Mouse (Mus musculus) neural tube, embryonic 10.5 days (tissue): ENCODE measurements around the gene Dip2b.

ENCODE experiments used
- DNase-seq: peaks from one replicate; pipeline ENCODE4 v3.0.0-alpha.2; 2017; ENCODE audit warnings: low spot score; ENCODE audit errors: extremely low spot score

Gene Dip2b

DNA sequence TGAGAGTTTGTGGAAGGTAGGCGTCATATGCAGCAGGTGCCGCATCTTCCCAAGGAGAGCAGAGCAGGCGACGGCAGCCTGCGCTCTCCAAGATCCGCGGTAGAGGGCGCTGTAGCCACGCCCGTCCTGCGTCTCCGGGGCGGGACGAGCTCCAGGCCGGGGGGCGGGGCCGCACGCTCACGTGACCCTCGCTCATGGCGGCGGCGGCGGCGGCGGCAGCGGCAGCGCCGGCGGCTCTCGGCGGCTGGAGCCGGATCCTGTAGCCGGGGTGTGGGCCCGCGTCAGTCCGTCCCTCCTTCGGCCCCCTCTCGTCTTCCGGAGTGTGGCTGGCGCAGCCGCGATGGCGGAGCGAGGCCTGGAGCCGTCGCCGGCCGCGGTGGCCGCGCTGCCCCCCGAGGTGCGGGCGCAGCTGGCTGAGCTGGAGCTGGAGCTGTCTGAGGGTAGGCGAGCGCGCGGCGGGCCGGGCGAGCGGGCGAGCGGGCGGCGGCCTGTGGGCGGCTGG is at the start of gene Dip2b:
Dip2b (plus strand) TSS at position 195 of the 502 bp plus-strand sequence.
- peak; percentile 97 for DNase-seq

DNA sequence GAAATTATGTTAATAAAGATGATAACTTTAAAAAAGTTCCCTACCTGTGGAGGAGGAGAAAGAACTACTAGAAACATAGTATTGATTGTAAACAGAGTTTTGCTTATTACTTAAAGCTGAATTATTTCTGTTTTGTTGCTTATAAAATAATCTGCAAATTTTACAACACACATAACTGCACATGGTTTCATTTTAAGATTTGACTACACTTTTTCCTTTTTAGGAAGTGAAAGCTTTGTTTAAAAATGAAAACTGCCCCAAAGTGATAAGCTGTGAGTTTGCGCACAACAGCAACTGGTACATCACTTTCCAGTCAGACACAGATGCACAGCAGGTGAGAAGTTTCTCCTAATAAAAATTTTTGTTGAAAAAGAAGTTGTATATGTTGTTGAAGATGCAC is 45.4 kb upstream of the Dip2b start:
- no peak for DNase-seq

DNA sequence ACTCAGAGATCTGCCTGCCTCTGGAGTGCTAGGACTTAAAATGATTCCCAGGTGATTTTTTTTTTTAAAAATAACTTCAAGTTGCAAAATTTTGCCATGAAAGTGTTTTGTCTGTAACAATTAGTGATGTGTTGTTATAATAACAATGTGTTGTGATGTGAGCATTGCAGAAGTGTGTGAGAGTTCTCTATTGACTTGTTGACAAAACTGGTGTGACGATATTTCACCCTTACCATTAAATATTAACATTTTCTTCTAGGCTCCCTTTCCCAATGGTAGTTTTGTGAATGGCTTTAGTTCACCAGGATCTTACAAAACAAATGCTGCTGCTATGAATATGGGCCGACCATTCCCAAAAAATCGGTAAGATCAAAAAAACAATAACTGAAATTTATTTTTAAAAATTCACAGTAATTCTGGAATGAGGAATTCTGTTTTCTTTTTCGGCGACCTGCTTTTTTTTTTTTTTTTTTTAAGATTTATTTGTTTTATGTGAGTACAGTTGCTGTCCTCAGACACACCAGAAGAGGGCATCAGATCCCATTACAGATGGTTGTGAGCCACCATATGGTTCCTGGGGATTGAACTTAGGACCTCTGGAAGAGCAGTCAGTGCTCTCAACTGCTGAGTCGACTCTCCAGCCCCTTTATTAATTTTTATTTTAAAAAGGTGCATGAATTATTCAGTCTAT is 41.2 kb upstream of the Dip2b start:
- DNase-seq: no peak

DNA sequence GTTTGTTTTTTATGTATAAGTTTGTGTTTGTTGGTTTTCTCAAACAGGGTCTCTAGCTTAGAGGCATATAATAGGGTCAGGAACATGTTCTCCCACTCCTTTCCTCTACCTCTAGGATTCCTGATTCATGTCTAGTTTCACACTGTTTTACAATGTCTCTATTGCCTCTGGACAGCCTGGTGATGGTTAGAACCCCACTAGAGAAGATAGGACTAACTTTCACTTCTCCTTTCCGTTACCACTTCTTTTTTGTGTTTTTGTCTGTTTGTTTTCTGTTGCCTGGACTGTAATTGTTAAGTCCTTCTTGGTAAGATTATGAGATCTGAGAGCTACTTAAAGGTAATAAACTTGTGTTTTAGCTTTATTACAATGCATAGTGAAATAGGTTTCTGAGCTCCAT is 39.1 kb upstream of the Dip2b start:
- DNase-seq: no peak

DNA sequence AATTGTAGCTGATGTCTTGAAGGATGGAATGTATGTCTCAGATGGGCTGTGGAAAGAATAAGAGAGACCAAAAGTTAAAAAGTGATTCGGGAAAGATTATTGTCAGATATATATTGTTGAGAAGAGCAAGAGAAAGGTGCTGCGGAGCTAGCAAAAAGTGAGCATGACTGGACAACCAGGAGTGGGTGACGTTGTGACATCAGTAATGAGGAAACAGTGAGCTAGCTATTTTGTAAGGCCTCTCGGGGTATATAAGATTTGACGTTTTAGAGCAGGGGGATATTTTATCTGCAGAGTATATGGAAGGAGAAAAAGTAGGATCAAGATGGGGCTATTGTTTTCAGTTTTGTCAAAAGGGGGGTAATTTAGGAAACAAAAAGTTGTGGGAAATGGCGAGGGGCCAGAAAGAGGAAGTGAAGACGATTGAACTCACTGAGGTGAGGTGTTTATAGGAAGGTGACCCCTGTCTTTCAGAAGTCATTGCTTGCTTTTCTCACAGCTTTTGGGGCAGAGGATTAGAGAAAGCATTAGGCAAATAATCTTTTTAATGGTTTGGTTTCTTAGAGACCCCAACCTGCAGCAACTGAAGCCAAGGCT is 33.7 kb upstream of the Dip2b start:
- DNase-seq: no peak

DNA sequence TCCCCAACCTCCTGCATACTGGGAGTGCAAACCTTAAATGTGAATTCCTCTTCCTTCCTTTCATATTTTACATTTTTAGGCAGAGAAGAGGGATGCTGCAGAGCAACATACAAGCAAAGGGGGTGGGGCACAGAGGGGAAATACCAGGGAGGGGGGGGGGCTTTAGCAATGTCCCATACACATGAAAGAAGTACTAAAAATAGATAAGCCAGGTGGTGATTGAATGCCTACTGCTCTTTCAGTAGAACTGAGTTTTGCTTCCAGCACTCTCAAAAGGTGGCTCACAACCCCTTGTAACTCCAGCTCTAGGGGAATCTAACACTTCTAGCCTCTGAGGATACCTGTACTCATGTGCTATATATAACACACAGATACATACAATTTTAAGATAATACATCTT is 32.3 kb upstream of the Dip2b start:
- DNase-seq: no peak

DNA sequence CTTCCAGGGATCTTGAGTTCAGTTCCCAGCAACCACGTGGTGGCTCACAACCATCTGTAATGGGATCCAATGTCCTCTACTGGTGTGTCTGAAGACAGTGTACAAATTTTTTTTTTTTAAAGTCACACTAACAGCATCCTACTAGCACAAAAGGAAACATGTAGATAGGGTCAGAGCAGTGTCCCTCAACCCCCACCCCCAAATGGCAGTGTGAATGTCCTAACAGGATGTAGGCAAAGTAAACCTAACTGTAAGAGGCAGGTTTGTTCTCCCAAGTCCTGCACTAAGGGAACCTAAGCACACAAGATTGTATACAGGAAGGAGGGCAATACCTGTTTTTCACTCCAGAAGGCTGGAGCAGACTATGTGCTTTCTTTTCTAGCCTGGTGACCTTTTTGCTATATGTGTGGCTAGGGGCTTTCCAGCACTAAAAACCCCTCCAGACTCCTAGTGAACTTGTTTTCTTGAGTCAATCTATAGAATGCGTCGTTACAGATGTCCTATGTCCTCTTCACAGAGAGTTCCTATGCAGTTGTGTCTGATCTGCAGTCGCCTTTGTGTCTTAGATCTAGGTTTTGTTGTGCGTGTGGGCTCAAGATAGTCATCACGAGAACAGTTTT is 20.1 kb upstream of the Dip2b start:
- no peak for DNase-seq

DNA sequence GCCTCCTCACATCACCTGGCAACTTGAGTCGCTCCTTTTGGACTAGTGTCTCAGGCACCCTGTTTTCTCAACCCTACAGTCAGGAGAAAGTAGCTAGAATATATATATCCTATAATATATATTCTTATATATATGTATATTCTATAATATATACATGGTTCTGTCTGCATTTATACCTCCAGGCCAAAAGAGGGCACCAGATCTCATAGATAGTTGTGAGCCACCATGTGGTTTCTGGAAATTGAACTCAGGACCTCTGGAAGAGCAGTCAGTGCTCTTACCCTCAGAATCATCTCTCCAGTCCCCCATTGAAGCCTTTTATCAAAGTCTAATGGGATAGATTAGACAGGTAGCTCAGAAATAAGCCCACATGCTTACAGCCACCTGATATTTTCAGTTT is 17.3 kb upstream of the Dip2b start:
- DNase-seq: no peak

DNA sequence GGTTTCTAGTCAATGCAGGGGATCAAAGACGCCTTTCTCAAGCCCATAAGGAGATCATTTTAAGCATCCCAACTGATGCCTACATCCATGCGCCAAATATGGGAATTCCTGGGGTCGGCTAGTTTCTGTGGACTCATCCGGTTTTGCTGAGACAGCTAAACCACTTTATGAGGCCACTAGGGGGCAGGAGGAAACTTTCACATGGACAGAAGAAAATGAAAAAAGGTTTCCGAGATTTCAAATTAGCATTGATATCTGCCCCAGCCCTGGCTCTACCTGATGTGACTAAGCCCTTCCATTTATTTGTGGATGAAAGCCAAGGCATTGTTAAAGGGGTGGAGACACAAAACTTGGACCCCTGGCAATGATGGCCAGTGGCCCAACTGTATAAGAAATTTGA is 15.5 kb upstream of the Dip2b start:
- peak; percentile 34 for DNase-seq

DNA sequence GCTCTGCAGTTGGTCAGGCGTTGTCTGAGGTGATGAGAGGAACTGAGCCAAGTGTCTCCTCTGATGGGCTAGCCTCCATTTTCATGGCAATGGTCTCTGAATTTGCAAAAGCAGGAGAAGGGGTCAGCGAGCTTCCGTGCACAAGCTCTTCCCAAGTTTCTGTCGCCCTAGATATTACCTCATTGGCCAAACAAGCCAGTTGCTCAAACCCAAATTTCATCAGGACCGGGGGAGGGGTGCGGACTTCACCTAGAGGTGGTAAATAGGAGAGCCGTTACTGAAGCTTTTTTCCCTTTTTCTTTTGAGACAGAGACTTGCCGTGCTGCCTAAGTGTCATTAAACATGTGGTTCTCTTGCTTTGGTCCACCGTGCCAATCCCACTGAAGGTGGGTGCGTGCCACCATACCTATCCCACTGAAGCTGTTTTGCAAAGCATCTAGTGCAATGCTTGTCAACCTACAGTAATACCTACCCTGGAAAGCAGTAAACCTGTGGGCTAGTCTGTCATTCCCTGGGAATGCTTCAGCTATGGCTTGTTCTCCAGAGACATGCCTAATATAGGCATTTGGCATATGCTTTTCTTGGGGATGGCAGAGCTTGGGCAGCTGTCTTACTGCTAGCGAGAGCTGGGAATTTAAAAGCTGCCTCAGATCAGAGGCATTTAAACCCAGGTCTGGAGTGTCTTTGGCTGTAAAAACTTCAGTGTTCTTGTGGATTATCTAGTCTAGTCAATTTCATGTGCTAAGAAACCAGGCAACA is 13.2 kb upstream of the Dip2b start:
- DNase-seq: no peak

DNA sequence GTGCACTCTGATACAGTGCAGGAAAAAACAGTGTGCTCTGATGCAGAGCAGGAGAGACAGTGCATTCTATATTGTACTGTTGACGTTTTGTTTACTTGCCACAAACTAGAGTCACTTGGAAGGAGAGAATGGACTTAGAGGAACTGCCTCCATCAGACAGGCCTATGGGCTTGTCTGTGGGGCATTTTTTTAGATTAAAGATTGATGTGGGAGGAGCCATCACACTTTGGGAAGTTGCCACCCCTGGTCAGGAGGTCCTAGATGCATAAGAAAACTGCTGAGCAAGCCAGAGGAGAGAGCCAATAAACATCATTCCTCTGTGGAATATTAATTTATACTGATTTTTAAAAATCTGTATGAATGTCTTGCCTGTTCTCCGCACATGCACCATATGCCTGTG is 10.3 kb upstream of the Dip2b start:
- DNase-seq: no peak

DNA sequence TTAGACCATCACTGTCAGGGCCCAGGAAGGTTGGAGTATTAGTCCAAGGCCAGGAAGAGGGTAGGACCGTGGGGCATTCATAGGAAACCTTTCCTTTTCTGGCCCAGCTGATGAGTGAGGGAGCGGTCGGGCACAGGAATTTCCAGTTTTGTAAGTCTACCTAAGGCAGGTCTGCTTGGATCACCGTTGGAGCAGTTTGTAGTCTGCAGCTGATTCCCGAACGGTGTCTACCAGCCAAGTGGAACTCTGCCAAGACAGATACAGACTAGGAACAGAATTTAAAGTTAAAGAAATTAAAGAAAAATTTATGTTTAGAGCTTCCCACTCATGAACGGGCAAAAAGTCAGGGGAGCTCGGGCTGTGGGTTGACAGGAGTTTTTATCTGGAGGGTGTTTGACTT is 9.0 kb upstream of the Dip2b start:
- DNase-seq: no peak

DNA sequence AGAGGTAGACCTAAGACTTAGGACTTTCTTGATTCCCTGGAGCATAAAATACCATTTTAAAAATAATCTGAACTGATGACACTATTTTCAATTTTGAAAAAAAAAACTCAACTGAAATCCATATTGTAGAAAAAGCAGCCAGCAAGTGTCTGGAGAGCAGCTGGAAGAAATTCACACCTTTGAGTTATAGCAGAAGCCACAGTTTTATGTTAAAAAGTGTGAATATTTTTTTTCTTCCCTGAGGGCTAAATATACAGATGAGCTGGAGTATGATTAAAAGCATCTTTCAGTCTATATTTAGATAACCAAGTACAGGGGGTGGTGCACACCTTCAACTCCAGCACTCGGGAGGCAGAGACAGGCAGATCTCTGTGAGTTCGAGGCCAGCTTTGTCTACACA is 8.6 kb upstream of the Dip2b start:
- DNase-seq: no peak

DNA sequence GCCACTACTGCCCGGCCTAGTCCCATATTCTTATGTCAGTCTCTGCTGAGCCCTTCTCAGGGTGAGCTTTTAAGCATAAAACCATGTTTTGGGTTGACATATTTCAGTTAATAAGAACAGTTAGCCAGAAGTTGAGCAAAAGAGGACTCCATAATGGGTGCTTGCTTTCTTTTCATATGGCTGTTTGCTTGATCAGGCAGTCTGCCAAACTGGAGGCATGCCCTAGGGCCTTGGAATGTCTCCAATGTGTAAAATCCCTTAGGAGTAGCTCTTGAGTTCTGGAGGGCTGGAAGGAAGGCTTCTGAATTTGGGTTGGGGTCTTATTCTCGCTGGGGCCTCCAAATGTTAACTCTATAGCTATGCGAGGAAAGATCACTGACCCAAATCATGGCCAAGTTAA is 5.9 kb upstream of the Dip2b start:
- DNase-seq: no peak

DNA sequence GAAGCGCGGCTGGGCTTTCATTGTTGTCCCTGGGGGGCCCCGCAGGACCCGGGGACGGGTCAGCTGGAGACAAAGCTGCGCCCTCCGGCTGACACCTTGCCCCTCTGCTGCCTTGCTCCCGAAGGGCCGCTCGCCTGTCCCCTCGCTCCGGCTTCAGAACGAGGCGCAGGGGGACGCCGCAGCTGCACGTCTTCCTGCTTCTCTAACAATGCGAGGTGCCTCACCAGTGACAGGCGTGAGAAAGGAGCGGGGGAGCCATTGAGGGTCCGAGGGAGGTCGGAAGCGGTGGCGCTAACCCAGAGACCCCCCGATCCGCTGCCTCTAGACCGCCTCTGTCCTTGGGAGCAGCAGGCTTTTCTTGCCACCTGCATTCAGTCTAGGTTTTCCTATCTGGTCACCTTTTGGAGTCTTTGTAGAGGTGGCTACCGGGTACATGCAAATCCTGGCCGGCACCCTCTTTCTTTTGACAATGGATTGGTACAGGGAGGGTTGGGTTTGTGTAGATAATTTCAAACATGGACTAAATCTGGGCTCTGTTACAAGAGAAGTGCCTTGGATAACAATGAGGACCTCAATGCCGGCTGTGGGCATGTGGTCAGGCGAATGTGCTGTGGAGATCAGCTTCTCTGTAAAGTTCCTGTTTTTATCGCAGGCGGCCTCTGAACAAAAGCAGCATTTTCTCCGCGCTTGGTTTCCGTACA is 687 bp downstream of the Dip2b start:
- peak; percentile 84 for DNase-seq

DNA sequence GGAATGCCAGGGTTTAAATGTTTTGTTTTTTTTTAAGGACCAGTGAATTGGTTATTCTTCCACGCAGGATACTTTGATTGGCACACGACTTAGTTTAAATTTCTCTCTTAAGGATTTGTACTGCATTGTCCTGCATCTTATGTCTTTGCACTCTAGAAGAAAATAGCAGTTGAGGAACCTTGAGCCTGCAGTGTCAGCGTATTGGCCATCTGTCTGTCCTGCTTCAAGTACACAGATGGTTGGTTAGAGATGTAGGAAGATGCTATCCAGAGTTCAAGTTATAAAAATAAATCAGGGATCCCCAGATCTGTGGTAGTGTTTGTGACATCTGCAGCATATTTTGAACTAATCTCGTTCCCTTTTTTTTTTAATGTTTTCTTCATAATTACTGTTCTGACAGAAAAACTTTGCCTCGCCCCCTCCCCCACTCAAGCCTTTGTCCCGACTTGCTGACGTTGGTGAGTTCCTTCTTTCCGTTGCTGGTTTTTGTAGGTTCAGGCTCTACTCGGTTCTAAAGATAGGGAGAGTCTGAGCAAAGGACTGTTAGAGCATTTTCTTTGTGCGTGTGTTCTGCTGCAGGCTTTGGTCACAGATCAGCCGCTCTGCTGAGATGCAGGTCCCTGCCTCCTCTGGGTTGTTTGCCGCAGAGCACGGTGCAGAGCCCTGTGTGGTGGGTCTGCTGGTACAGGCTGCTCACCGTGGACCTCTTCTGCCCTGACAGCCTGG is 2.2 kb downstream of the Dip2b start:
- DNase-seq: no peak

DNA sequence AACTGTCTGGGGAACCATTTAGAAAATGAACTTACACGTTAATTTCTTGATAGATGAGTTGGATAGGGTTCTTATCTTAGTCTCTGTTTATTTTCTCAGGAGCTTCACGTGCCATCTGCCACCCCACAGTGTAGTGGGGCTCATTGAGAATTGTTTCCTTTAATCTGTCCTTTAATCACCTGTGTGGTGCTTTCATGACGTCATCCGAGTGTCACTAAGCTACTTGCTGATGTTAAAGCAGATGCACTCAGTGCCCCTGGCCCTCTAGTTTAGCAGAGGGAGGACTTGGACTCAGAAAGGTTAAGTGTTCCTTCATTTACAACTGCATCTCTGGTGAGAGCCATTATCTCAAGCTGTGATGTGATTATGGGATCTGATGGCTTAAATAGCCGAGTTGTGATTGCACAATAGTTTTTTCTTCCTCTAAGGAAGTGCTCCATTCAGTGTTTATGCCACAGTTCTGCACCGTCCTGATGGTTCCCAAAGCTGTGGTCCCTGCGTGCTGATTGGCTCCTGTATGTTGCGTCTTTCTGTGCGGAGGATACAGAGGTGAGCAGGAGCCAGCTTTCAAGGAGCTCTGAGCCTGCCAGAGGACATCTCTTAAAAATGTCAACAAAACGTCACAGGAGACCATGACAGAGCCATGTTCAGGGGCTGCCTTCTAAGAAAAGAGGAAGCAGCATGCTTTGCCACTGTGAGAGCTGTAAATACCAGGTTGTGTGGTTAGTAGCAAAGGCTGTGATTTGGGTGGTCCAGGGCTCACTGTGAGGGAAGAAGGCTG is 3.0 kb downstream of the Dip2b start:
- no peak for DNase-seq

DNA sequence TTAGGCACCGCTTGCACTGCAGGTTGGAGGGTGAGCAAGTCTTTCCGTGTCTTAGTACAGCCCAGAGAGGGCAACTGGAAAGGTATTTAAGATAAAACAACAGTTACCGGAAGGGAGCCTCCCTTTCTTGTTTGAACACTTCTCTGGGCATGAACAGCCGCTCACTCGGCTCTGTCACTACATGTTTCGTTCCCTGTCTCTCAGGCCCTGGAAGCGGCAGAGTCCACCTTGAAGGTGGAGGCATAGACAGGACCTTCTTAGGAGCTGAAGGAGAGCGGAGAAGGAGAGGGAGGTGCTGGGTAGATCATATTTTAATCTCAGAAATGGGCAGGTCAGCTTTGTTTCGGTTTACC is 3.6 kb downstream of the Dip2b start:
- no peak for DNase-seq

DNA sequence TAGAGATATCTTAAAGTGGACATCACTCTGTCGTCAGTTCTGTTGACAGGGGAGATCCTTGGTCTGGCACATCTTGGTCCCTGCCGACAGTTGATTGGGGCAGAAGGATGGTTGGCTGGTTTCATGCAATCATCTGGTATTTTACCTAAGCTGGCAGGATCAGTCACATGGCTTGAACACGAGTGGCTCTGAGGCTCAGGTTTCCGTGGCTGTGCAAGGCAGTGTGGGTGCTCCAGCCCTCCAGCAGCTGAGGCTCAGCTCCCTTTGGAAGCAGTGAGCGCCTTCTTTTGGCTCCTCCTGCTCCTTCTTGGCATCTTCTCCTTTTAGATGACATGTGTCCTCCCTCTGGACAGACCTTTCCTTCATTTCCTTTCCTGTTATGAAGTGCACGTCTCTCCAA is 7.1 kb downstream of the Dip2b start:
- no peak for DNase-seq

DNA sequence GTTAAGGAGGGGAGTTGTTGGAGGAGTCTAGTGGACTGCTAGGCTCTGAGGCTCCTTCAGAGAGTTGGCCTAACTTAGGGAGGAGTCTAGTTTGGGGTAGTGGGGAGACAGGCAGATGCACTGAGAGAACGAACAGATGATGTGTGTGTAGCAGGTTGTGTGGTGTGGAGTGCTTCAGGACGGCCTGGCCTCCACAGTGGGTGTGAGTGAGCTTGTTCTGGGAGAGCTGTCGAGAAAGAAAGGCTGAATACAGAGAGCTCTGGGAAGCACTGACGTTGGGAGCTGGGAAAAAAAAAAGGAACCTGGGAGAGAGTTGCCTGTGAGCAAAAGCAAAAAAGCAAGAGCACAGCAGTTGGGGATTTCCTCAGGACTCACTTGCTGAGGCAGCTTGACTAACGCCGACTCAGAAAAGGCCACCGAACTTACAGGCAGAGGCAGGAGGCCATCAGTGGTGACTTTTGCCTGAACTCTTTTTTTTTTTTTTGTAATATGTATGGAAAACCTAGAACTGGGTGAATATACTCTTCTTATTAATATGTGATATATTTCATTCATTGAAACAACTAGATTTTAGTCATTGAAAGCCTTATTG is 11.1 kb downstream of the Dip2b start:
- DNase-seq: no peak
